Mouse (Mus musculus) limb, embryonic 13.5 days (tissue): ENCODE measurements around the gene Ltbr. TPM values are rescaled to one million over a fixed set of nuclear protein-coding genes. Genes with fewer than 3 reads are reported as not detected.
"Not testable (repeated sequence)": the region's sequence is repeated elsewhere in the genome, so short reads cannot be mapped to it uniquely, and the experiment has no call there.

Experiments
- ATAC-seq: fragments of 200-750 bp; cut with Nextera tagmentation; 2 replicates; pipeline ENCODE4 v1.8.0; 2017; ENCODE audit warnings: low read depth, moderate number of reproducible peaks, moderate TSS enrichment; ENCODE audit not compliant: low FRiP score
- H3K27ac ChIP-seq: fragments of 300-500 bp; sonication (generic); 2 replicates; pipeline ENCODE4 v1.5.1; 2015; ENCODE audit warnings: inconsistent platforms, mild to moderate bottlenecking, moderate library complexity
- H3K27me3 ChIP-seq: fragments of 300-500 bp; sonication (generic); 2 replicates; pipeline ENCODE4 v1.6.1; 2015; ENCODE audit warnings: mild to moderate bottlenecking, inconsistent platforms
- H3K36me3 ChIP-seq: fragments of 300-500 bp; sonication (generic); 2 replicates; pipeline ENCODE4 v1.6.1; 2015; ENCODE audit warnings: inconsistent platforms, mild to moderate bottlenecking, moderate library complexity
- H3K4me1 ChIP-seq: fragments of 300-500 bp; sonication (generic); 2 replicates; pipeline ENCODE4 v1.6.1; 2015; ENCODE audit warnings: inconsistent platforms
- H3K4me2 ChIP-seq: fragments of 300-500 bp; sonication (generic); replicated peaks from 2 replicates; pipeline ENCODE4 v1.6.1; 2015; ENCODE audit warnings: inconsistent platforms, mild to moderate bottlenecking, moderate library complexity
- H3K4me3 ChIP-seq: fragments of 300-500 bp; sonication (generic); 2 replicates; pipeline ENCODE4 v1.5.1; 2015; ENCODE audit warnings: moderate library complexity, mild to moderate bottlenecking, inconsistent platforms
- H3K9ac ChIP-seq: fragments of 300-500 bp; sonication (generic); 2 replicates; pipeline ENCODE4 v1.6.1; 2015; ENCODE audit warnings: mild to moderate bottlenecking, inconsistent platforms
- H3K9me3 ChIP-seq: fragments of 300-500 bp; sonication (generic); 2 replicates; pipeline ENCODE4 v1.6.1; 2016; ENCODE audit warnings: inconsistent platforms
- WGBS: fragments of 180-500 bp; shearing (Covaris S2); methylation state at CpG from one replicate; pipeline ENCODE4 v1.1.7; 2015; 5-methylcytosine and 5-hydroxymethylcytosine counted together
- polyA plus RNA-seq: library from polyadenylated mRNA; unstranded; fragments of >200 nt; fragmentation: Nextera tagmentation; extraction: Ambion mirVana; gene quantifications from 2 replicates; pipeline ENCODE4 v1.2.1, GENCODE M21; 2015

The Ltbr gene
- polyA plus RNA-seq, 1 experiment from 2014 or later, result 45.1 TPM

- not testable (repeated sequence) for H3K4me2 ChIP-seq, H3K9ac ChIP-seq, H3K27me3 ChIP-seq, ATAC-seq, H3K4me3 ChIP-seq, H3K27ac ChIP-seq, H3K9me3 ChIP-seq
- Histone ChIP-seq H3K36me3 (peaks cover 29% of the 10 kb centered on the region), H3K4me1 (peaks cover 12% of the 10 kb centered on the region)
- 84% methylated on average over 7 of the region's 7 CpGs for WGBS
Observed at GRCm38 (mm10) chr6:125304408-125304807, 9.3 kb downstream of the Ltbr start.

GRCm38 (mm10) chr6:125303242-125303641 lies 10.4 kb downstream of the Ltbr start:
- Histone ChIP-seq H3K4me2 (no peak overlapping the region), H3K9ac (no peak overlapping the region), H3K9me3 (no peaks in the 10 kb centered on the region), H3K4me3 (no peak overlapping the region), H3K36me3 (peaks cover 19% of the 10 kb centered on the region), H3K27me3 (no peaks in the 10 kb centered on the region), H3K4me1 (peaks cover 4% of the 10 kb centered on the region; the same call in 1 of the 2 replicates), H3K27ac (no peak overlapping the region)
- 66% methylated on average over 4 of the region's 4 CpGs for WGBS
- ATAC-seq, result no peak

GRCm38 (mm10) chr6:125302231-125302982 lies 11.3 kb downstream of the Ltbr start:
- no peak overlapping the region for H3K27ac ChIP-seq
- H3K4me1 ChIP-seq, result peaks cover 4% of the 10 kb centered on the region; the same call in 1 of the 2 replicates
- 76% methylated on average over 24 of the region's 24 CpGs for WGBS

GRCm38 (mm10) chr6:125300982-125301381 lies 12.7 kb downstream of the Ltbr start:
- ATAC-seq, result no peak
- H3K4me1 ChIP-seq, result peaks cover 4% of the 10 kb centered on the region; the same call in 1 of the 2 replicates
- no peak overlapping the region for H3K4me3 ChIP-seq
- H3K9me3 ChIP-seq, result no peaks in the 10 kb centered on the region
- no peak overlapping the region for H3K4me2 ChIP-seq
- H3K27me3 ChIP-seq, result no peaks in the 10 kb centered on the region
- H3K9ac ChIP-seq, result no peak overlapping the region
- H3K27ac ChIP-seq, result no peak overlapping the region
- peaks cover under 1% of the 10 kb centered on the region; the same call in 1 of the 2 replicates for H3K36me3 ChIP-seq
- WGBS, result 65% methylated on average over 1 of the region's 1 CpGs

More at GRCm38 (mm10) chr6:125302231-125302982, 11.3 kb downstream of the Ltbr start:
- no peak overlapping the region for H3K4me2 ChIP-seq
- H3K9ac ChIP-seq, result no peak overlapping the region
- no peak overlapping the region for H3K4me3 ChIP-seq
- no peaks in the 10 kb centered on the region for H3K27me3 ChIP-seq
- ATAC-seq, result no peak
- H3K36me3 ChIP-seq, result peaks cover 13% of the 10 kb centered on the region
- no peaks in the 10 kb centered on the region for H3K9me3 ChIP-seq

GRCm38 (mm10) chr6:125297149-125297820 lies 16.4 kb downstream of the Ltbr start:
- no peak overlapping the region for H3K4me3 ChIP-seq
- H3K9me3 ChIP-seq, result peaks cover 6% of the 10 kb centered on the region; the same call in 1 of the 2 replicates
- no peak overlapping the region for H3K27ac ChIP-seq
- H3K4me2 ChIP-seq, result no peak overlapping the region
- H3K36me3 ChIP-seq, result no peaks in the 10 kb centered on the region
- WGBS, result 81% methylated on average over 5 of the region's 5 CpGs
- H3K4me1 ChIP-seq, result no peaks in the 10 kb centered on the region
- no peaks in the 10 kb centered on the region for H3K27me3 ChIP-seq
- H3K9ac ChIP-seq, result no peak overlapping the region
- ATAC-seq, result no peak

GRCm38 (mm10) chr6:125294049-125294448 lies 19.6 kb downstream of the Ltbr start:
- WGBS, result 83% methylated on average over 4 of the region's 4 CpGs
- Histone ChIP-seq H3K4me1 (no peaks in the 10 kb centered on the region), H3K9ac (no peak overlapping the region), H3K4me3 (no peak overlapping the region), H3K9me3 (peaks cover 6% of the 10 kb centered on the region; the same call in 1 of the 2 replicates), H3K27me3 (no peaks in the 10 kb centered on the region), H3K27ac (no peak overlapping the region), H3K4me2 (no peak overlapping the region), H3K36me3 (no peaks in the 10 kb centered on the region)
- no peak for ATAC-seq

GRCm38 (mm10) chr6:125292256-125292655 lies 21.4 kb downstream of the Ltbr start:
- H3K27me3 ChIP-seq, result no peaks in the 10 kb centered on the region
- H3K27ac ChIP-seq, result no peak overlapping the region
- H3K36me3 ChIP-seq, result no peaks in the 10 kb centered on the region
- no peak overlapping the region for H3K4me2 ChIP-seq
- 90% methylated on average over 7 of the region's 7 CpGs for WGBS
- H3K9me3 ChIP-seq, result peaks cover 6% of the 10 kb centered on the region; the same call in 1 of the 2 replicates
- no peak overlapping the region for H3K9ac ChIP-seq
- no peak for ATAC-seq
- H3K4me1 ChIP-seq, result peaks cover 7% of the 10 kb centered on the region
- H3K4me3 ChIP-seq, result no peak overlapping the region

GRCm38 (mm10) chr6:125291329-125291728 lies 22.4 kb downstream of the Ltbr start:
- Histone ChIP-seq H3K9ac (no peak overlapping the region), H3K27ac (no peak overlapping the region), H3K4me1 (peaks cover 15% of the 10 kb centered on the region), H3K36me3 (no peaks in the 10 kb centered on the region), H3K4me2 (no peak overlapping the region), H3K4me3 (no peak overlapping the region), H3K9me3 (peaks cover 6% of the 10 kb centered on the region; the same call in 1 of the 2 replicates), H3K27me3 (no peaks in the 10 kb centered on the region)
- 71% methylated on average over 4 of the region's 4 CpGs for WGBS
- ATAC-seq, result no peak

- no peak overlapping the region for H3K4me2 ChIP-seq
- 74% methylated on average over 5 of the region's 5 CpGs for WGBS
- H3K27me3 ChIP-seq, result no peaks in the 10 kb centered on the region
- H3K27ac ChIP-seq, result no peak overlapping the region
- no peak for ATAC-seq
- no peak overlapping the region for H3K9ac ChIP-seq
- no peaks in the 10 kb centered on the region for H3K36me3 ChIP-seq
- no peak overlapping the region for H3K4me3 ChIP-seq
- peaks cover 4% of the 10 kb centered on the region; the same call in 1 of the 2 replicates for H3K9me3 ChIP-seq
- peaks cover 17% of the 10 kb centered on the region for H3K4me1 ChIP-seq
Observed at GRCm38 (mm10) chr6:125288730-125289129, 25.0 kb downstream of the Ltbr start.

- H3K27ac ChIP-seq, result no peak overlapping the region; the same call in 1 of the 2 replicates
- no peak for ATAC-seq
- H3K27me3 ChIP-seq, result no peaks in the 10 kb centered on the region
Observed at GRCm38 (mm10) chr6:125286944-125287343, 26.7 kb downstream of the Ltbr start.

GRCm38 (mm10) chr6:125285890-125286289 lies 27.8 kb downstream of the Ltbr start, which contains the start of gene Tuba3a:
TSS of gene Tuba3a (minus strand) at chr6:125286042.
- ATAC-seq, result no peak
- 98% methylated on average over 22 of the region's 22 CpGs for WGBS

More at GRCm38 (mm10) chr6:125286944-125287343, 26.7 kb downstream of the Ltbr start:
- WGBS, result 49% methylated on average over 4 of the region's 4 CpGs
- Histone ChIP-seq H3K36me3 (no peaks in the 10 kb centered on the region), H3K4me3 (no peak overlapping the region), H3K9ac (no peak overlapping the region), H3K4me1 (peaks cover 17% of the 10 kb centered on the region), H3K9me3 (no peaks in the 10 kb centered on the region), H3K4me2 (no peak overlapping the region)

GRCm38 (mm10) chr6:125284751-125285150 lies 28.9 kb downstream of the Ltbr start:
- no peak overlapping the region for H3K27ac ChIP-seq
- H3K4me3 ChIP-seq, result no peak overlapping the region
- H3K9ac ChIP-seq, result no peak overlapping the region
- no peaks in the 10 kb centered on the region; the same call in 1 of the 2 replicates for H3K9me3 ChIP-seq
- H3K4me2 ChIP-seq, result no peak overlapping the region
- peaks cover 17% of the 10 kb centered on the region for H3K4me1 ChIP-seq
- ATAC-seq, result no peak
- 93% methylated on average over 7 of the region's 7 CpGs for WGBS
- no peaks in the 10 kb centered on the region for H3K36me3 ChIP-seq
- no peaks in the 10 kb centered on the region for H3K27me3 ChIP-seq

More at GRCm38 (mm10) chr6:125285890-125286289, 27.8 kb downstream of the Ltbr start, which contains the start of gene Tuba3a:
- no peak within 1 kb of the TSS for H3K9ac ChIP-seq
- H3K4me2 ChIP-seq, result no peak within 1 kb of the TSS
- H3K9me3 ChIP-seq, result no peaks in the 10 kb centered on the region
- H3K4me3 ChIP-seq, result no peak within 1 kb of the TSS
- H3K27me3 ChIP-seq, result no peaks in the 10 kb centered on the region
- peaks cover 17% of the 10 kb centered on the region for H3K4me1 ChIP-seq
- no peak within 1 kb of the TSS for H3K27ac ChIP-seq
- H3K36me3 ChIP-seq, result no peaks in the 10 kb centered on the region
